Mouse (Mus musculus): ENCODE measurements at regions not wholly inside any gene's neighbourhood (a gene's known extent, or its start where the extent isn't known, plus 50 kb on each side); places are given as distances from the start of the nearest gene placed in this dataset.

- no peaks in the 10 kb centered on the region for H3K9me3 ChIP-seq (ENCODE audit: control insufficient read depth, insufficient read depth, low read depth, low read length)
- no peak for DNase-seq (ENCODE audit: low read depth, low spot score)
- TF ChIP-seq MAFK (IDR thresholded peaks at IDR 0.05; ENCODE audit: insufficient read depth, low read depth, low read length) = no peak
- TF ChIP-seq ZC3H11A (IDR thresholded peaks at IDR 0.05; ENCODE audit: borderline replicate concordance, low read depth, low read length) = no peak
- no peak for TF ChIP-seq HCFC1 (IDR thresholded peaks at IDR 0.05; ENCODE audit: borderline replicate concordance, insufficient read depth, low read length)
- no peak for TF ChIP-seq ZNF384 (IDR thresholded peaks at IDR 0.05; ENCODE audit: low read depth, low read length)
- TF ChIP-seq CHD2 (IDR thresholded peaks at IDR 0.05; ENCODE audit: low read depth, low read length) = no peak
- H3K4me1 ChIP-seq (ENCODE audit: control insufficient read depth in 2 of 2, insufficient read depth in 2 of 2, low read length in 2 of 2, poor library complexity in 1 of 2) = no peaks in the 10 kb centered on the region
- no peak overlapping the region for H3K9ac ChIP-seq (ENCODE audit: insufficient read depth, low read depth, low read length, poor library complexity, severe bottlenecking)
- no peaks in the 10 kb centered on the region for H3K36me3 ChIP-seq (ENCODE audit: control insufficient read depth, insufficient read depth, low read length, poor library complexity, severe bottlenecking)
- H3K4me3 ChIP-seq (ENCODE audit: insufficient read depth in 1 of 2, low read depth in 1 of 2, low read length in 2 of 2, poor library complexity in 1 of 2, severe bottlenecking in 1 of 2) = no peak overlapping the region
- no peak overlapping the region for H3K27ac ChIP-seq (ENCODE audit: insufficient read depth, low read depth, low read length, poor library complexity, severe bottlenecking)
- in situ Hi-C loops (cut with MboI; ENCODE audit: low sequenced_read_pairs in 2 of 2, unreplicated experiment in 2 of 2) = loop anchor here in 1 of 2 experiments (25.0 kb wide), 1 partner anchor 386 kb away; no protein-coding TSS in a partner anchor
Measured at GRCm38 (mm10) chr16:66023397-66023796, 208.3 kb downstream of the Vgll3 start.
